Mouse (Mus musculus) thymus, adult 2 months (tissue): Measurements from ENCODE around the gene Ppp1r21.

Experiments
- CTCF ChIP-seq: fragments of 200-500 bp; IDR thresholded peaks from 2 replicates; pipeline ENCODE4 v1.5.1; 2012; ENCODE audit warnings: mild to moderate bottlenecking, control low read depth, low read length, moderate library complexity, borderline replicate concordance; ENCODE audit not compliant: control insufficient read depth, poor library complexity, insufficient read depth; ENCODE audit errors: extremely low read depth
- POLR2A ChIP-seq: fragments of 200-500 bp; IDR thresholded peaks from 2 replicates; pipeline ENCODE4 v1.6.1; 2012; ENCODE audit warnings: mild to moderate bottlenecking, low read length, control low read depth, moderate library complexity; ENCODE audit not compliant: control insufficient read depth, poor library complexity, insufficient read depth; ENCODE audit errors: extremely low read depth

DNA sequence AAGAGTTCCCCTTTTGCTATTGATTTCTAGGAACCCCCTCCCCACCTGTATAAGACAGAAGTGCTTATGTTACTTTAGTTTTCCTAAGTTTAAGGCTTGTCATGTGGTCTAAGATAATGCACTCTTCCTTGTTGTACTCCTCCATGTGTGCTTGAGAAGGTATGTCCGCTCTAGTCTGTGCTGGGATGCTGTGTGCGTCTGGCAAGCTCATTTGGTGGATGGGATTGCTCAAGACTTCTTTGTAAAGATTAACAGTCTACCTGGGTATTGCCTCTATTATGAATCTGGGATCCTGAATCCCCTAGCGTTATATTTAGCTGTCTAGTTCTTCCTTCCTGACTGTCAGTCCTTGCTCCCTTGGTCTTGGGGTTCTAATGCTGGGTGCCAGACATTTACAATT is 102.7 kb downstream of the Ppp1r21 start:
- no peak for TF ChIP-seq CTCF
- no peak for TF ChIP-seq POLR2A
